Mouse (Mus musculus) lung, adult 18-20 months (tissue): ENCODE data around the gene Mrap2.

ENCODE experiments used
- DNase-seq, 2 experiments: peaks; one replicate each; pipeline ENCODE4 v3.0.0; 2022; ENCODE audit warnings: mixed read lengths in 2 of 2

The Mrap2 gene

DNA sequence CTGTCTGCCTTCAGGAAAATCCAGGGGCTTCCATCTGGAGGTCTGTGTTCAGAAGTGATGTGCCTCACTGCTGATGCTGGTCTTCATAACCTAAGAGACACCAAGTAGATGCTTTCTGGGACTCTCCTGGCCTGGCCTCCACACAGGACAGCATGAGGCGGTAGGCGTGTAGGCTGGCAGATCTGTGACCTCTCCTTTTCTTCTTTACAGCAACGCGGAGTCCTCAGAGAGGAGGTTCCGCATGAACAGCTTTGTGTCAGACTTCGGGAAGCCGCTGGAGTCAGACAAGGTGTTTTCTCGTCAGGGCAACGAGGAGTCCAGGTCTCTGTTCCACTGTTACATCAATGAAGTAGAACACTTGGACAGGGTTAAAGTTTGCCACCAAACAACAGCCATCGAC is 38.1 kb downstream of the Mrap2 start:
- DNase-seq = no peak

GRCm38 (mm10) chr9:87187336-87187735 is 43.2 kb downstream of the Mrap2 start:
- DNase-seq = no peak

DNA sequence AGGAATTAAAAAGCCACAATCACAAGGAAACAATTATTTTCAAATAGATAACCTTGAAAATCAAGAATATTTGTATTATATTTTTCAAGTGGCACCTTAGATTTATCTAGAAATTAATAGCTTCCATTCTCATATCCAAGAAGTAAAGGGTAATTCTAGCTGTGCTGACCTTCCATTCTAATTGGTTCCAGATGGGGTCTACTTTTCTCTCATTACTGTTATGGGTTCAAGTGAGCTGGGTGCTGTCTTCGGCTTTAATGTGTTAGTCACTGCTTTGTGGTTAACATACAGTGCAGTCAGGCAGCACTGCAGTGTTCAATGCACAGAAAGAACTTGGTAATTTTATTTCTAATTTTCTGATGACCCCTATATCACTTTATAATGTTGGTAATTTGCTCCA is 49.6 kb downstream of the Mrap2 start:
- DNase-seq = no peak

GRCm38 (mm10) chr9:87197277-87197676 is 53.2 kb downstream of the Mrap2 start:
- no peak for DNase-seq

DNA sequence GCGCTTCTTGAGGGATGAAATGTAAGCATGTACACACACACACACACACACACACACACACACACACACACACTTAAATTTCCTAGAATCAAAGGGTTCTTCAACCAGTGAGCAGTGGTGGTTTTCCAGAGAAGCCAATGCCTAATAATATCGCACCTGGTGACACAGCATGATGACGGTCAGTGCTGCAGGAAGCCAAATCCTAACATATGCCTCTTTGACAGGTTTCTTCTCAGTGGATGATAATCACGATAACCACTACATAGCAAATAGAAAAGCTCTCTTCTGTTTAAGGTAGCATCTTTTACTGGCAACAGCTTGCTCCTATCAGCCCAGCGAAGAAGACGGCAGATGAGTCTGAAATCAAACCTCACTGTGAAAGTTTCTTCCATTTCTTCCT is 53.9 kb downstream of the Mrap2 start:
- no peak for DNase-seq

GRCm38 (mm10) chr9:87200426-87200825 is 56.3 kb downstream of the Mrap2 start:
- DNase-seq = no peak

- no peak for DNase-seq
Observed at GRCm38 (mm10) chr9:87200919-87201318, 56.8 kb downstream of the Mrap2 start.

- DNase-seq = no peak
Observed at GRCm38 (mm10) chr9:87202431-87202830, 58.3 kb downstream of the Mrap2 start.

DNA sequence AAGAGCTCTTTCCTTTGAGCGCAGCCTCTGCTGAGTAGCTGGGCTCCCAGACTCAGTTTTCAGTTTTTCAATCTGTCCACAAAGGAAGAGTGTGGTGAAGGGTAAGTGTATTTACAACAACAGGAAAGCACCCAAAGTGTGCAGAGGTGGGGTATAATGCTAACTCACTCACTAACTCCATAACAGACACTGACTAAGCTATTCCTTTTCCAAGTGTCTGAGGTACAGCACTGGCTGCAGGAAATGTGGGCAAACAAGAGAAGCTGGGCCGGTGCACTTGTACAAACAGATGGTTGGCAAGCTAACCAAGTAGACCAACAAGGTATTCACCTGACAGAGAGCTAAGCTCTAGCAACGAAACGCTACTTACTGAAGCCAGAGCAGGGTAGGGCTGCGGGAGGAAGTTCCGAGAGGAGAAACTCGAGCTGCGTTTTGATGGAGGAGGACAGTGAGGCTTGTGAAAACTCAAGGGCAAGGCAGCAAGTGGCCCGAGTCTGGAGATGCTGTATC is 66.8 kb downstream of the Mrap2 start:
- peak; percentile 4 to 16 for DNase-seq

GRCm38 (mm10) chr9:87213204-87213603 is 69.1 kb downstream of the Mrap2 start:
- DNase-seq = no peak
